Mouse (Mus musculus) kidney, postnatal 4 days (tissue): Measurements from ENCODE around the gene Plcb1.

Source experiments
- DNase-seq, 2 experiments: peaks; one replicate each; pipeline ENCODE4 v3.0.0; 2021; ENCODE audit warnings: mixed read lengths in 2 of 2

Gene Plcb1

DNA sequence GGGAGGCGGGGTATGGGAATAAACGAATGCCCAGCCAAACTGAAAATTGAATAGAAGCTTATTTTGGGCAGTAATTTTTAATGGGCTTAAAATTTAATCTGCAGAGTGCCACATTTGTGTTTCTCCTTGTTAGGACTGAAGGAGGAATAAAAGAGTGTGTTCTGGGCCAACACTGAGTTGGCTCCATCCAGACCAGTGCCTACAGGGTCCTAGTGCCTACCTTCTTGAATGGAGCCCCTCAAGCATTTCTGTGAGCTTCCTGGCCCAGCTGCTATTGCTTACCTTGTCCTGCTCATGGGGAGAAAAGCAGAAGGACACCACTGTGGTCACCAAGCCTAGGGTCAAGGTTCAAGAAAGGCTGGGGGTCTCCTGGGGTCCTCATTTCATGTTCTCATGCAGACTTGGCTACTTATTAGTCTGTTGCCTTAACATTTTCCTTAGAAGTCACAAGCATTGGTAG is 128.3 kb downstream of the Plcb1 start:
- DNase-seq, result no peak

DNA sequence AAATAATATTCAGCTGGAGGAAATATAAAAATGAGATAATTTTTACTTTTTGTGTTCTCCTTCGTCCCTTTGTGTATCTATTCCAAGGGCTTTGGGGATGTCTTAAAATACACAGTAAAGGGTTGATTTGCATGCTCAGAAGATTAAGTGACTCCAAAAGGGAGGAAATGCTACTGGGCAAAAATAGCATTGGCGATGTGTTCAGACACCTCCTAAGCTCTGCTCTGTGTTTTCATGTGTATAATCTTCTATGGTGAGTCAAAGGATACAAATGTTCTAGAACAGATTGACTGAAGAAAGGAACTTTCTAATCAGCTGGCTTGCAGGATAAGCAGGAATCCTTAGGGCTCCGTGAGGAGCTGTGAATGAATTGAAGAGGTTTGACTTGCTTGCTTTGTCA is 129.2 kb downstream of the Plcb1 start:
- no peak for DNase-seq

DNA sequence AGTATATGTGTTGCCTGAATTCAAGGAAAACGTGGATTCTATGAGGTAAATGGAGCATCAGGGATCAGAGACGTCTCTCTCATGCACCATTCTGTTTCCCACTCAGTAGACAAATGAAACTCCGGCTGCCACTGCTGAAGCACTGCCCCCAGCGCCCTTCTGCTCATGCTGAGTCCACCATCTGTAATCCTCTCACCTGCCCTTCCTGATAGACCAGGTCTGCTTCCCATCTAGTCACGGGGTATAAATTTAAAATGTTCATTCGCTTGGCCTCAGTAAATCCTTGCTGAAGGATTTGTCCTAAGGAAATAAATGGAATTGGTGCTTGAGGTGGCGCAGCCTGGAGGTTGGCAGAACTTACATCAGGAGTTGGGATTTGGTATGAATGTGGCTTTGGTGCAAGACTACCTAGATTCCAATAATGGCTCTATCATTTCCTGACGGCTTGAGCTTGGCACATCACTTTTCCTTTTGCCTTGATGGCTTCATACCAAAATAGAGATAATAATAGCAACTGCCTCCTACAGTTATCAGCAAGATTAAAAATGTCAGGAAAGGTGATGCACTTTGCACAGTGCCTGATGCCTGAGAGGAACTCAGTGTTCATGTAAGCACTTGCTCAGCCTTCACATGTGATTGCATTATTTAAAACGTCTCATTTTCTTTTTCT is 134.9 kb downstream of the Plcb1 start:
- DNase-seq, result no peak

DNA sequence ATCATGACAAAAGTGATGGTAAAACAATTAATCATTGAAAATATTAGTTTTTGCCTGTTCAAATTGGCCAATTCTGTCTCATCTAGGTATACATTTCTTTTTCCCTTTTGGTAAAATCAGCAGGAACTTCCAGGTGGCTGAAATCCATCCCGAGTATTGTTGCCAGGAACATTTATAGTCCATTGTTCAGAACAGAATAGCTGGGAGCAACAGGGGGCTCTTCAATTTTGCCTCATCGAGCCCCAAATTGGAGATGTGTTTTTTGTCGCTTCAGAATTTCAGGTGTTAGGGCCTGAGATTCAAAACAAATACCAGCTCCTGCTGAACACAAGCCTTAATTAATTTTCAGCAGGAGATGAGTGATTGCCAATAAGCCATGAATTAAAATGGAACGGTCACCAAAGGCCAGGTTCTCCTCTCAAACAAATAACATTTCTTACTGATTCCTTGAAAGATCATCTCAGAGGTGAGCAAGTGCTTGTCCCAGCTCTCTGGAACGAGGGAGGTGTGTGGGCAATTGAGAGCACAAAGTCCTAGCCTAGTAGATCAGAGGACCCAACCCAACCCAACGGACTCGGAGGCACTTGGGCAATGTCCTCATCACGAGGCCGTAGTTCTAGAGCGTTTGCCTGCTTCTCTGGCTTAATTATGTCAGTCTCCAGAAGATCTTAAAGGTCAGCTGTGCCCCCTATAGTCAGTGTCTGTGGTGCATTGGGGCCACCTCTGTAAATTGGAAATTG is 136.9 kb downstream of the Plcb1 start:
- no peak for DNase-seq

DNA sequence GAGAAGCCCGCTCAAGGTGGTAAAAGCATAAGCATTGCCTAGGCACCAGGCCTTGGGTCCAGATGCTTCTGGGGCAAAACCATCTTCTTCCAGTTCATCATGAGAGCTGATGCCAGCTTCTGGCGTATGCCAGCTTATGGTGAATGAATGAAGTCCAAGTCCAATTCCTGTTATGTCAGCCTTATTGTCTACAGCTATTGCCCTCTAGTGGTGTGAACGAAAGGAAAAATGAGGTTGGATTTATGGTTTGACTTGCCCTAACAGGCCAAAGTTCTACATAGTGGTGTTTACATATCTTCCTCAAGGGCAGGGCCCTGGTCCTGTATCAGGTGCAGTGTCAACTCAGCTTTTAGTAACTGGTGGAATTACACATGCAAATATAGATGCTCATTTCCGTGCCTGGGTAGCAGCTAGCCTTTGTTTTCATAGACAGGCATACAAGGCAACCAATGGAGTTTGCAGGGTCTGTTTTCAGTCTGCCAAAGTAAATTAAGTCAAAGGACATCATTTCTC is 138.3 kb downstream of the Plcb1 start:
- DNase-seq, result no peak

DNA sequence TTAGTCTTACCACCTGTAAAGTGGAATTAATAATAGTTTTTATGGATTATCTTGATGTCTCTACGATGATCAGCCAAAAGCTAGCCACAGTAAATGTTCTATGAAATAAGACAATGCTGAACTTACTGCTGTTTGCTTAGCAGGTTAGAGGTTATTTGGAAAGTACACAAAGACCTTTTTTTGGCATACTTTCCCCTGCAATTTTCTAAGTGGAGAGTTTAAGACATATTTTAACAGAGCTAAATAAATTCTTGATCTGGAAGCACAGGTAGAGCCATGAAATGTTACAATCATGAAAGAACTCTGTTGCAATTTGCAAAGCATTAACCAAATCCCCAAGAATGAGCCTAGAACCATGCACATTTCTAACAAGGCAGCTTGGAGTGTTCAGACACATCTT is 140.4 kb downstream of the Plcb1 start:
- DNase-seq, result no peak

DNA sequence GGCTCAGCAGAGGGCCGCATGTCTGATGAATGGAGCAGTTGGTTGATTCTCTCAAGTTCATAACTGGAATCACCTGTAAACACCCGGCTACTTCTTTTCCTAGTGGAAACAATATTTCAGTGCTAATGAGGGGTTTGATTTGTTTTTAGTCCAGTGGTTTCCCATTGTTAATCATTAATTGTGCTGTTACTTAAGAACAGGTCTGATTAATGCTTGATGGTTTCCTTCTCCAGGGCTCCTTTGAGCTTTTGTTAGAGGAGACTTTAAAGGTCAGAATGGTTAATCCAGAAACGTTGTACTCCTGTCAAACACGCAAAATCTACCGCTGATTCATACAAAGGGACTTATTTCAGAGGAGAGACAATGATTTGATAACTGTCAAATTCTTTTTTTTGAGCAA is 141.2 kb downstream of the Plcb1 start:
- DNase-seq, result no peak

DNA sequence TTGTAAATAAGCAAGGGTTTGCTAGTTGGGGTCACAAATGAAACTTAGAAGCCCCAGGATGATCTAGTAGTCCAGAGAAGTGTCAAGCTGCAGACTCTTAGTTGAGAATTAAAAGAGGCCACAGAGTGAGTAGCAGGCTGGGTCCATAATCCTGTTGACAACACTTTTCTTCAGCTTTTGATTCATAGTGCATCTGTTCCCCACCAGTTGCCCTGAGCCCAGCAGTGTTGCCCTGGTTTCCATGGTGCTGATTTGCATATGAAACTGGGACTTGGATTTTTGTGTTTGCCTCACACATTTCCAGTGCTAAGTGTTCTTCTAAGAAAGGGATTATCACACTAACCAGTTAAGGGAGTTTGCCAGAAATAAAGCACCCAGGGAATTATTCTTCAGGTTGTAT is 143.6 kb downstream of the Plcb1 start:
- DNase-seq, result no peak

DNA sequence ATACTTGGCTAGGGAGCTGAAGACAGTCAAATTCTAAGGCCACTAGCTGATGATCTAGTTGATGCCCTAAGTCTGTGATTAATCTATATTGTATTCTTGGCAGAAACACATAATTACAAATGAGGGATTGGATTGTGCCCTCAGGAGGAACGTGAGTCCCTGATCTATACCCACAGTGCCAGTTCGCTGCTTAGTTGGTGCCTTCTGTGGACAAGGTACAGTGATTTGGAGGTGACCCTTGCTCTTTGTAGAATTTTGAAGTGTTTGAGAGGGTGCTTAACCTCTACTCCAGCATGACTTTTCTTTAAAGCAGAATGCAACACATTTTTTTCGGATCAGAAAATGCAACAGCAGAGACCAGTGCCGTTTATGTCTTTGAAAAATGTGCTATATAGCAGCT is 145.1 kb downstream of the Plcb1 start:
- no peak for DNase-seq

DNA sequence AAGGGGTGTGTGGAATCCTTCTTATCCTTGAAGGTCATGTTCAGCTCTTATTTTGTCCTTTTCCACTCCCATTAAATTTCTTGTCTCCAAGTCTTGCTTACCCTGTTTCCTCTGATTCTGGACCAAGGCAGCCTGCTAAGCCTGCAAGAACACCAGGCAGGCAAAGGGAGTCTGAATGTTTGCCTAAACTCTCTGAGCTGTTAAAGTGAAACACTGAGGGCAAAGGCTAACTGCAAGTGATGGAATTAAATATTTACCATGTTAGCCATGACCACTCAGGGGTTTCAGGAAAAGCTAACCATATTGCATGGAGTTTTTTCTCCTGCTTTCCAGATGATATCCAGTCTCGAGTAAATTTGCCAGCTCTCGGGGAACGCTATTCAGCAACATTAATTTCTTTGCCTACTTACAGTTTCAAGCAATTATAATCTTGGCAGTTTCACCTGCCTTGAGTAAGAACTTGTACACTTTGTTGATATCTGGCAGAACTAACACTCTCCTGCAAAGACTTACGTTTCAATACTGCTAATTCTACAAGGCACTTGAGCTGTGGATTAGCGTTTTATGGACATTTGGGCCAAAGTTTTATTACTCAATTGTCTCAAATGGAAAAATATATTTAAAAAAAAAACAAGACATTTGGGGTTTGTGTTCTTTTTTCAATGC is 146.0 kb downstream of the Plcb1 start:
- DNase-seq, result peak; percentile 38 to 53

DNA sequence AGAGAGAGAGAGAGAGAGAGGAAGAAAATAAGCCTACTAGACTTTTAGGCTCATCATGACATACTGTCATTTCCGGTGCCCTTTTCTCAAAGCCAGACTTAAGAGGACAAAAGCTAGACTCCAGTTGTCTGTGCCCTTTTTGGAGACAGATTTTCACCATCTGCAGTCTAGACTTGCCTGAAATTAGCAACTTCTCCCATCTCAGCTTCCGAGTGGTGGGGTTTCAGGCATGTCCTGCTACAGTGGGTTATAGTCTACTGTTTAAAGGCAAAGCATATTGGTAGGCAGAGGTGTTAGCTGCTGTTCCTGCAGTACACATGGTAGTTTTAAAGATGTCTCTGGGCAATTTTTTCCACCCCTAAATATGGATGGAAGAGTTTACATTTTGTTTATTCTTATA is 149.6 kb downstream of the Plcb1 start:
- no peak for DNase-seq

DNA sequence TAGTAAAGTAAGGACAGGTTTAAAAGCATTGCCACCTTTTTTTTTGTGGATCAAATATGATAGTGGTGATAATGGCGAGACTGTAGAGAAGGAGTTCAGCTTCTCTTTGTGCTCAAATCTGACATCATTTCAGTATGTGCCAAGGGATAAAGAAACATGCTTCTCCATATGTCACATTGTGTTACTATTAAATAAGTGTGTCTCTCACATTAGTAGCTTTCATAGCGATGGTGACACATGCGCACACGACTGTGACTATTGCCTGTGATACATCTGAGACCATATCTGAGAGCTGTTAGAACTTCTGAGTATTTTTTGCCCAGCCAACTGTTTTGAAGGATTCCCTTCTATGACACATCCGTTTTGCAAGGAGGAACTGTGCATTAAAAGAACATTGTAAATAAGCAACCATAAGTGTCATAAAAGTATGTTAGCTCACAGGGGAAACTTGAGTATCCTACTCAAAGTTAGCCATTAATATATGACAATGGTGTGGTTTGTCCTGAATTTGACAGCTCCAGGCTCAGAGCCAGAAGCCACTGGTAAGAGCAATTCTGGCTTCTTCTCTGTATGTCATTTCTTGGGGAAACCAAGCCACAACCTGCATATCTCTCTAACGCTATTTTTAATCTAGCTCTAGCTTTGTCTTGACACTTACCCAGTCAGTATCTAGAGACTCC is 150.2 kb downstream of the Plcb1 start:
- no peak for DNase-seq

DNA sequence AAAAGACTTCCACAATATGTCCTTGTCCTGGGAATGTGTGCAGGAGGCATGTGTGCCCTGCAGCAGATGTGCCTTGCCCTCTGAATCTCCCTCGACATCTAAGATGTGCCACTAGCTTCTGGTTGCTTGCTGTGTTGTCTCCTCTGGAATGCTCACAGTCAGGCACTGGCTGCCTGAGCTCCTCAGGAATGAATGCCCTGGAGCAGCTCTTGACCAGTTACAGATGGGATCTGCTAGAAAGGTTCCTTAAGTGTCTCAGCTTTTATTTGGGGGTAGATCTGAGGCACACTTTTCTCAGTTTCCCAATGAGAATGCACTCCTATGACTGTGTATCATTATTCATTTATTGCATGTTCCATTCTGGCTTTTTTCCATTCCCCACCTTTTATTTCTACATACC is 151.8 kb downstream of the Plcb1 start:
- no peak for DNase-seq

DNA sequence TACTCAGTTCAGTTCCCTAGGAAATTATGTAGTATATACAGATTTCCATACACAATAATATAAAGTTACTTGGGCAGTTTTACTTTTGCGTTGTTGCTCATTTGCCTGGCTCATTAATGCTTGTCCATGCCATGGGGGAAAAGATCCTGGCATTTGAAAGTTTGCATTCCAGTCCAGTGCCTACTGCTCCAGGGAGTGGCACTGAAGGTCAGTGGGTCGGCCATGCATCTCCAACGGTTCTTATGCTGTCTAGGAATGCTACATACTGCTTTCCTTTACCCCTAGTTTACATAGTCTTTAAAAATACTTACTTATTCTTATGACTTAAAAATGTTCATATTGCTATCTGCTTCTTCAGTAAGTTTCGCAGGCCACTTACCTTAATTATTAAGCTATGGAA is 156.2 kb downstream of the Plcb1 start:
- DNase-seq, result peak in 1 of 2 experiments; percentile 36

DNA sequence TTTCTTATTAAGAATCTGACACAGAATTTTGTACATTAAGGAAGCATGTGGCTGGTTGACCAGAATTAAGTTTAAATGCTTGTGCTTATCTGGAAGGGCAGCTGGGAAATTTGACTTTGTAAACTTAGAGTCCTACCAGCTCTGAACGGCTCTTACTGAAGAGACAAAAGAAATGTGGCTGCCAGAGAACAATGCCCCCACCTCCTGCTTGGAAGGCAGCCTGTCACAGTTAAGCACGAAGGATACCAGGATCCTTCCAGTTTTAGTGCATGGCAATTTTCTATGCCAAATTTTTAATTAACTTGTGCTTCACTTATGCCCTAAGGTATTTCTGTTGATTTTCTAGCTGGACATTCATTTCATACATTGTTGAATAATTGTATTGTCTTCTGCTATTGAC is 157.1 kb downstream of the Plcb1 start:
- DNase-seq, result no peak

DNA sequence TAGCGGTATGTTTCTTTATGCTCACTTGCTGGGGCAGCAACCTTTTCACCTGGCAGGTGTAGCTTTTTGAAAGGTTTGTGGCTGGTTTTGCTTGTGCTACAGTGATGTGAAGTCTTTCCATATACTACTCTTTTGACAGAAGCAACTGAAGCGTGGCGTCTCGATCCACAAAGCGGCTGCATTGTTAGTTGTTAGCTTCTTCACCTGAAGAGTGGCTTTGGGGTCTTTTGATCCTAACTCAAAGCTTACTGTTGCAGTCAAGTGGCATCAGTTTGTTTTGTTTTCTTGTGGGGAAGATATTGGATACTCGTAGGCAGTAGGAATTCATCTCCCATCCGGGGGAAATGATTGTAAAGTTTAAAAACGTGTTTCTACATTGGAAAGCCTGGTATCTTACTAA is 160.5 kb downstream of the Plcb1 start:
- no peak for DNase-seq

DNA sequence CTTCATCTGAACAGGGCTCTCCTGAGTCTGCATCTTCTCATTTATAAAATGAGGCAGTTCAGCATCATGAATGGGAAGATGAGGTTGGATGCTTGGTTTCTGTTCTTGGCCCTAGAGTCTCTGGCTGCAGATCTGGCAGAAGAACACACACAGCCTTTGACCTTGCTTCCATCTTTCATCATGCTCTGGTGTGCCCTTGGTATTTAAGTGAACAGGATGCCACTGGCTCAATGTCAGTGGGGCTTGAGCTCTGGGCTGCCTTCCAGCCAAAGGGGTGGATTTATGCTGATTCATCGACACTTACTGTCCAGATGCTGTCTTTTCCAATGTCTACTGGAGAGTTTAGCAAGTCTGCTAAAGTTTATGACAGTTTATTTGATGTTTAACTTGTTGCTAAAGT is 161.0 kb downstream of the Plcb1 start:
- peak; percentile 50 to 69 for DNase-seq

DNA sequence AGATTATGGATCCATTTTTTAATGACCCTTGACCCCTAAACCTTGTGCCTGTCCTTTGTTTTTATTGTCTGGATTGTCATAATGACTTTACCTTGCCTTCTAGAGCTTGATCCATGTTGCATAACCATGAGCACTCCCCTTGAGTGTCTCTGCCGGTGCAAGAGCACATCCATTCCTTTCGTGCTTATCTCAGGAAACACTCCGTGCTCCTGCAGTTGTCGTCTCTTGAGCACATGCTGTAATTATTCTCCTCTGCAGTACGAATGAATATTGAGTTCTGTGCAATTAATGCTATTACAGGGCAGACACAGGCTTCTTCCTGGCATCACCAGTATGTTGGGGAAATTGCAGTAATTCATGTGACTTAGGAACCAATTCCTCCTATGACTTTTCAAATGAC is 166.2 kb downstream of the Plcb1 start:
- no peak for DNase-seq

DNA sequence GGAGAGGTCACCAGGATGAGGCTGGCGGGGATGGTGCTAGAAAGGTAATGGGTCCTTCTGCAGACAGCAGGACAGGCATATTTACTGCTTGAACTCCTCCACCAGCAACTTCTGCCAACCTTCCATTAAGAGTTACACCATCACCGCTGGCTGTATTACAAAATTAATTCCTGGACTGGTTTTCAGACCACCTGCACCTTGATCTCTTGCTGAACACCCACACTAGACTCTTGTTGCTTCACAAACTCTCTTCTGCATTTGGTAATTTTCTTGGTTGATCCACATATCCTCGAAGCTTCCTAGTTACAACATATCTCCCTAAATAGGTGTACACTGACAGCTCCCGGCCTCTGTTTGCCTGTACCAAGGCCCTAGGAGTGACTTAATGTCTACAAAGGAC is 170.6 kb downstream of the Plcb1 start:
- DNase-seq, result no peak

DNA sequence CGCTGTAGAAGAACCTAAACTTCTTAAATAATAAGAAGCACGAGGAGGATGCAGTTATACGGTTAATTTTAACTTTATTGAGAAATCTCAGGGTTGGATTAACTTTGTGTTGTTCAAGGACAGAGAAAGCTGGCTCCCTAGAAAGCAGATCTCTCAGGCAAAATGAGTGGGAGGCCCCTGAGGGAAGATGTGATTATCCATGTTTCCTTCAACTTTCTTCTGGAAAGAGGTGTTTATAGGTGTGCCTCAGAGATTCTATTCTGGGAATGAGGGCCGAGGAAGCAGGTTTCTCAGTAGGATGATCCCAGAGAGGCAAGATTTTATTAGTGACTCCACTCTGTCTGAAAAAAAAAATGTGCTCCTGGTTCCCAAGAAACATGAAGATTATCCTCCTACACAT is 180.3 kb downstream of the Plcb1 start:
- DNase-seq, result no peak

DNA sequence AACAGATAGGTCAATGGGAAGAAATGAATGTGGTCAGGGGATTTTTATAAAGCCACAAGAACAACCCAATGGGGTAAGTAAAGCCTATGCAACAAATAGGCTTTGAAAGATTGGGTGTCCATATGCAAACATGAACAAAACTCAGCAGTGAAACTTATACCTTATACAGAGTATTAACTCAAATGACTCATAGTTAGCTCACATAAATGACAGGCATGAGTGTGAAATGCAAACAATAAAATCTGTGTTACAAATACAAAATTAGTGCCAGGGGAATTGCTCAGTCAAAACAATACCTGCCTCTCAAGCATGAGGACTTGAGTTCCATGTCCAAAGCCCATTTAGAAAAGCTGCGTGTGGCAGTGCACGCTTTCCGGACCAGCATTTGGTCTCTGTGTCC is 182.5 kb downstream of the Plcb1 start:
- DNase-seq, result no peak

DNA sequence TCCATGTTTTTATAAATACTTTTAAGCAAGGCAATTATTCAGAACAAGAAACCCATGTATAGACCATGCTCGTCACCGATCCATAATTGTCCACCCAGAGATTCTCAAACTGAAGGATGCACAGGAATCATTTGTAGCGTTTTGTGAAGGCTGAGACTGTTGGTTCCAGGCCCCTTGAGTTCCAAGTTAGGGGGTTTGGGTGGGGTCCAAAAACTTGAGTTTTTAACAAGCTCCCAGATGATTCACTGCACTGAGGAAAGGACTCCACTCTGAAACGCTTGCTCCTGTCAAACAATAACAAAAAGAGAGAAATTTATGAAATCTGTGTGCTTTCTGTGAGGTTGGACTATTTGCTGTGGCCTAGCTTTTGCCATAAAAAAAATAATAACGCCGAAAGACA is 186.5 kb downstream of the Plcb1 start:
- DNase-seq, result no peak

DNA sequence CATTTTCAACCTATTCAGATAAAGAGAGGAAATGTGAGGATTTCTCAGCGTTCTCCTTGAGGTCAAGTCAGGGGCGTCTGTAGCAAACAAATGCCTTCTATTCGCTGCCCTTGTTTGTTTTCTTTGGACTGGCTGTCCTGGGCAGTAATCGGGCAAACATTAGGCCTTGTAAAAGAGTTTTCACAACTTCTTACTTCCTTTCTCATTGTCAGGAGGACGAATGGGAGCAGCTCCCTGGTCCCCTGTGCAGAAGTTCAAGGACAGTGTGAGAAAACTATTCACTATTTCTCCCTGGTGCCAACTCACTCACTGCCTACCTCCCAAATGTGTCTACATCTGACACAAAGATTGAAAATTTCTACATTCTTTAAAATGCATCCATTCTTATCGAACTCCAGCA is 188.8 kb downstream of the Plcb1 start:
- DNase-seq, result no peak
